Mouse (Mus musculus) bone marrow macrophage, adult 2 months (primary cell): ENCODE measurements around the gene Tsen15. TPM values are rescaled to one million over a fixed set of nuclear protein-coding genes. Genes with fewer than 3 reads are reported as not detected.

Source experiments
- H3K27ac ChIP-seq: 2 replicates; pipeline ENCODE4 v1.5.1; 2012; ENCODE audit warnings: low read depth, low read length; ENCODE audit not compliant: insufficient read depth
- H3K4me1 ChIP-seq: 2 replicates; pipeline ENCODE4 v1.6.1; 2012; ENCODE audit warnings: low read length; ENCODE audit not compliant: control insufficient read depth, insufficient read depth
- H3K4me3 ChIP-seq: 2 replicates; pipeline ENCODE4 v1.5.1; 2012; ENCODE audit warnings: mild to moderate bottlenecking, low read length, moderate library complexity; ENCODE audit not compliant: insufficient read depth
- CTCF ChIP-seq: IDR thresholded peaks from 2 replicates; pipeline ENCODE4 v1.5.1; 2012; ENCODE audit warnings: low read depth, mild to moderate bottlenecking, low read length, moderate library complexity
- POLR2A ChIP-seq: IDR thresholded peaks from 2 replicates; pipeline ENCODE4 v1.6.1; 2012; ENCODE audit warnings: mild to moderate bottlenecking, low read depth, low read length, borderline replicate concordance
- polyA plus RNA-seq: library from polyadenylated mRNA; stranded (reverse); fragments of >200 nt; gene quantifications from 2 replicates; pipeline ENCODE4 v1.2.4, GENCODE M21; 2012; ENCODE audit not compliant: missing spikeins, insufficient read depth, insufficient read length

Gene Tsen15
- 20.2 and 20.3 TPM in 2 replicates for polyA plus RNA-seq

- Histone ChIP-seq H3K4me1 (peaks cover 6% of the 10 kb centered on the region), H3K27ac (no peak within 1 kb of the TSS), H3K4me3 (peak within 1 kb of the TSS; percentile 77)
- TF ChIP-seq POLR2A (no peak), CTCF (no peak)
These were observed at the start of gene Tsen15 for GRCm38 (mm10) chr1:152386188-152386835. Gene Tsen15, minus strand, starts transcription at chr1:152386688.

GRCm38 (mm10) chr1:152434166-152434565, 47.7 kb upstream of the Tsen15 start:
- Histone ChIP-seq H3K4me1 (peaks cover 8% of the 10 kb centered on the region), H3K4me3 (no peak overlapping the region), H3K27ac (no peak overlapping the region)
- TF ChIP-seq CTCF = no peak
- TF ChIP-seq POLR2A = no peak

GRCm38 (mm10) chr1:152429805-152430204, 43.3 kb upstream of the Tsen15 start:
- Histone ChIP-seq H3K4me1 (peaks cover 44% of the 10 kb centered on the region), H3K27ac (peak overlapping the region; percentile 65), H3K4me3 (no peak overlapping the region)
- TF ChIP-seq CTCF (no peak), POLR2A (no peak)

GRCm38 (mm10) chr1:152427912-152428581, 41.6 kb upstream of the Tsen15 start:
- peaks cover 55% of the 10 kb centered on the region for H3K4me1 ChIP-seq
- 0 out of 2 replicates have a peak overlapping the region, but pooled peaks have one; percentile 21 for H3K4me3 ChIP-seq
- TF ChIP-seq POLR2A (no peak), CTCF (no peak)
- peak overlapping the region; percentile 85 for H3K27ac ChIP-seq

GRCm38 (mm10) chr1:152423052-152423451, 36.6 kb upstream of the Tsen15 start:
- Histone ChIP-seq H3K27ac (no peak overlapping the region), H3K4me3 (no peak overlapping the region), H3K4me1 (peaks cover 50% of the 10 kb centered on the region)
- no peak for TF ChIP-seq CTCF
- no peak for TF ChIP-seq POLR2A

GRCm38 (mm10) chr1:152422295-152422694, 35.8 kb upstream of the Tsen15 start:
- no peak overlapping the region for H3K4me3 ChIP-seq
- TF ChIP-seq POLR2A (no peak), CTCF (no peak)
- H3K4me1 ChIP-seq = peaks cover 45% of the 10 kb centered on the region
- no peak overlapping the region for H3K27ac ChIP-seq

GRCm38 (mm10) chr1:152417602-152418001, 31.1 kb upstream of the Tsen15 start:
- Histone ChIP-seq H3K27ac (no peak overlapping the region), H3K4me1 (peaks cover 8% of the 10 kb centered on the region), H3K4me3 (no peak overlapping the region)
- TF ChIP-seq POLR2A (no peak), CTCF (no peak)

GRCm38 (mm10) chr1:152416306-152416904, 29.9 kb upstream of the Tsen15 start:
- Histone ChIP-seq H3K4me3 (no peak overlapping the region), H3K27ac (no peak overlapping the region), H3K4me1 (no peaks in the 10 kb centered on the region)
- TF ChIP-seq CTCF = no peak
- no peak for TF ChIP-seq POLR2A

GRCm38 (mm10) chr1:152414451-152414850, 28.0 kb upstream of the Tsen15 start:
- TF ChIP-seq POLR2A (no peak), CTCF (no peak)

GRCm38 (mm10) chr1:152413961-152414360, 27.5 kb upstream of the Tsen15 start:
- no peak overlapping the region for H3K4me3 ChIP-seq
- TF ChIP-seq CTCF (no peak), POLR2A (no peak)
- H3K4me1 ChIP-seq = no peaks in the 10 kb centered on the region

More at GRCm38 (mm10) chr1:152414451-152414850, 28.0 kb upstream of the Tsen15 start:
- Histone ChIP-seq H3K27ac (no peak overlapping the region), H3K4me1 (no peaks in the 10 kb centered on the region), H3K4me3 (no peak overlapping the region)

More at GRCm38 (mm10) chr1:152413961-152414360, 27.5 kb upstream of the Tsen15 start:
- no peak overlapping the region for H3K27ac ChIP-seq
